In genomic region chr17:71259727-71260126, GRCm38 (mm10) we compare ENCODE assay signal across 11 mouse cellular contexts. TPM values are rescaled to one million over a fixed set of nuclear protein-coding genes. Genes with fewer than 3 reads are reported as not detected.
DNase-seq lines count a peak whose midpoint lies in the region; ATAC-seq and TF ChIP-seq lines count a peak whose summit lies in the region.
"Had no signal": no experiment of that assay in that cellular context is flagged by ENCODE, and none has a peak within 500 bp of the region (broad histone marks: within the 10 kb centered on the region; RNA-seq: fewer than 3 reads in every experiment).

No protein-coding gene starts in this region.

- TF ChIP-seq EP300 in liver, embryonic 14.5 days (IDR thresholded peaks at IDR 0.05; ENCODE audit: low read depth) = no peak

- peak; percentile 41 for DNase-seq in ovary, postnatal 36 days (ENCODE audit: low spot score)
- DNase-seq in ovary, adult 18-20 months (ENCODE audit: low spot score) = no peak
- DNase-seq in heart, postnatal 10 days = peak; percentile 56 to 61
- peak in 1 of 3 experiments; percentile 76 for DNase-seq in liver, embryonic 14.5 days (ENCODE audit: low read depth in 3 of 3, low spot score in 3 of 3)
- peak; percentile 47 to 74 for DNase-seq in urinary bladder, postnatal 36 days (ENCODE audit: low spot score in 2 of 2)
- no peak for DNase-seq in left cerebral cortex, postnatal 36 days (ENCODE audit: low spot score in 2 of 2)
- DNase-seq in layer of hippocampus, postnatal 36 days = no peak
- no peak for DNase-seq in layer of hippocampus, adult 8-10 months (ENCODE audit: low spot score in 2 of 2)
- DNase-seq: retina, postnatal 1 day had no signal

- peaks cover 13% of the 10 kb centered on the region for H3K36me3 ChIP-seq in liver, embryonic 14.5 days (replicated peaks; ENCODE audit: control insufficient read depth, insufficient read depth, low read depth)
- H3K36me3 ChIP-seq: embryonic facial prominence, embryonic 15.5 days had no signal

- ATAC-seq in liver, embryonic 14.5 days (ENCODE audit: insufficient read depth) = peak; percentile 85

- H3K9me3 ChIP-seq in liver, embryonic 14.5 days (ENCODE audit: control insufficient read depth, low read length) = no peaks in the 10 kb centered on the region
- H3K9me3 ChIP-seq: embryonic facial prominence, embryonic 15.5 days had no signal

- 18% methylated on average over 11 of the region's 11 CpGs for WGBS in liver, embryonic 14.5 days (ENCODE audit: insufficient replicate concordance)

- peak overlapping the region in 1 of 2 experiments; percentile 30; a peak in 2 of 4 replicates for H3K4me3 ChIP-seq in liver, embryonic 14.5 days (ENCODE audit: insufficient read depth in 1 of 2, low read depth in 2 of 2, low read length in 2 of 2)
- H3K4me3 ChIP-seq: embryonic facial prominence, embryonic 15.5 days; layer of hippocampus, adult 2 months had no signal

- peak overlapping the region; percentile 61 for H3K27ac ChIP-seq in liver, embryonic 14.5 days
- H3K27ac ChIP-seq: embryonic facial prominence, embryonic 15.5 days; layer of hippocampus, adult 2 months had no signal

- peaks cover 80 to 92% of the 10 kb centered on the region in 2 experiments for H3K4me1 ChIP-seq in liver, embryonic 14.5 days (replicated peaks; ENCODE audit: control insufficient read depth in 2 of 2, insufficient read depth in 2 of 2, low read length in 1 of 2)

- no peak for TF ChIP-seq CTCF in liver, embryonic 14.5 days (IDR thresholded peaks at IDR 0.05; ENCODE audit: low read depth)

- H3K27me3 ChIP-seq in liver, embryonic 14.5 days (ENCODE audit: control insufficient read depth, insufficient read depth, low read length) = no peaks in the 10 kb centered on the region
- H3K27me3 ChIP-seq: embryonic facial prominence, embryonic 15.5 days had no signal

- H3K4me2 ChIP-seq in liver, embryonic 14.5 days (ENCODE audit: low read depth) = peak overlapping the region; percentile 71
- H3K4me2 ChIP-seq: embryonic facial prominence, embryonic 15.5 days had no signal

- peak overlapping the region; percentile 65 for H3K9ac ChIP-seq in liver, embryonic 14.5 days (replicated peaks)
- H3K9ac ChIP-seq: embryonic facial prominence, embryonic 15.5 days had no signal

- intact Hi-C loops in heart, postnatal 10 days (cut with DNase I) = no loop called here
- intact Hi-C loops in left cerebral cortex, postnatal 36 days (cut with DNase I) = no loop called here

RNA-seq across cellular contexts. Expression of gene Emilin2, which starts 52.1 kb away (rescaled TPM):
- total RNA-seq in heart, postnatal 10 days (2021) = 100 to 1,000 TPM; 185 to 196 TPM
- 13.2 and 17.3 TPM in 2 replicates for polyA plus RNA-seq in liver, embryonic 14.5 days (2012; rRNA removed)
- 24.1 and 27.5 TPM in 2 replicates for polyA plus RNA-seq in liver, embryonic 14.5 days (2014; fragmentation: Nextera tagmentation; extraction: Ambion mirVana)
- 1 to 10 TPM; 1.7 to 3.2 TPM for total RNA-seq in left cerebral cortex, postnatal 36 days (2021)
- 1 to 10 TPM; 1.7 to 4.4 TPM for total RNA-seq in layer of hippocampus, postnatal 36 days (2021)
- 1 to 10 TPM; 3.1 to 5.2 (median 3.9) TPM for total RNA-seq in layer of hippocampus, adult 8-10 months (2022)

Comparison
In these comparisons a context has a peak if more than half of its experiments do, and no peak if none do; other contexts are left out.
1. DNase-seq: peak in ovary, postnatal 36 days (single experiment), heart, postnatal 10 days (2 of 2) and urinary bladder, postnatal 36 days (2 of 2); none in ovary, adult 18-20 months (single experiment), left cerebral cortex, postnatal 36 days (0 of 2), layer of hippocampus, postnatal 36 days (0 of 2) and layer of hippocampus, adult 8-10 months (0 of 2).
2. RNA of gene Emilin2, which starts 52.1 kb away (total RNA-seq): 185 to 196 TPM in heart, postnatal 10 days; 1.7 to 4.4 TPM in layer of hippocampus, postnatal 36 days, 3.1 to 5.2 TPM in layer of hippocampus, adult 8-10 months and 1.7 to 3.2 TPM in left cerebral cortex, postnatal 36 days; every median in the first group is over 10 times any median in the second.